Mouse (Mus musculus) lung, postnatal 36 days (tissue): Measurements from ENCODE around the gene Nt5c3.

Experiments
- DNase-seq: peaks from one replicate; pipeline ENCODE4 v3.0.0; 2022; ENCODE audit warnings: mixed read lengths

The Nt5c3 gene

DNA sequence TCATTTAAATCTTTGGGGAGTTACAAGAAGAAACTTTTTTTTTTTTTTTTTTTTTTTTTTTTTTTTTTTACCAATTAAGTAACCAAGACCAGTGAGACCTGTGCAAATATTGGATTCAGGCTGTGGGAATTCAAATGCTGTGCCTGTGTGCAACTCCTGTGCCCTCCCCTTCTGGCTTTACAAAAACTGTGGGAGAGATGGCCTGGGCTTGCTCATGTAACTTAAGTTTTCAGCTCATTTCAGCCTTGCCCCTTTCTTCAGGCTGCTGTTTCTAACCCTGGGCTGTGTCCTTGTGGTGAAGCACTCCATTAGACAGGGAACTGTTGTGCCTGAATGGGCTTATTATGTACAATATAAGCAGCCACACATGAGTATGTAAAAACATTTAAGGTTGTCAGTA is 90.9 kb downstream of the Nt5c3 start:
- DNase-seq: no peak

DNA sequence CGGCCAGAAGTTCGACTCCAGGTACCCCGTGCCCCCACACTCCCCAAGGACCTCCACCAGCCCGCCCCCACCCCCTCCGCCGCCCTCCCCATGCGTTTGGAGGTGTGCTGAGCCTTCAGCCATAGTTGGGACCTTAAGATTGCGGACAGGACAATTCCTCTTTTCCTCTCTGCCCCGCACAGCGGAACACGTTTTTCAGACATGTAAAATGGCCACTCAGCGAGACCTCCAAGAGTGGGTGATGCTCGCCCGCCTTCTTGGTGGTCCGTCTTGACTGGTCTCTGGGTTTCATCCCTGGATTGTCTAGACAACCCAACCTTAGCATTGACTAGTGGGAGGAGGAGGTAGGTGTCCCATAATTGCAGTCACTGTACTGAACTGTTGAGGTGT is 91.3 kb downstream of the Nt5c3 start:
- no peak for DNase-seq
